Mouse (Mus musculus) cerebellum, adult 8-10 months (tissue): ENCODE data around the gene Trappc3.

Experiments used
- DNase-seq: peaks from one replicate; pipeline ENCODE4 v3.0.0; 2022

The Trappc3 gene

DNA sequence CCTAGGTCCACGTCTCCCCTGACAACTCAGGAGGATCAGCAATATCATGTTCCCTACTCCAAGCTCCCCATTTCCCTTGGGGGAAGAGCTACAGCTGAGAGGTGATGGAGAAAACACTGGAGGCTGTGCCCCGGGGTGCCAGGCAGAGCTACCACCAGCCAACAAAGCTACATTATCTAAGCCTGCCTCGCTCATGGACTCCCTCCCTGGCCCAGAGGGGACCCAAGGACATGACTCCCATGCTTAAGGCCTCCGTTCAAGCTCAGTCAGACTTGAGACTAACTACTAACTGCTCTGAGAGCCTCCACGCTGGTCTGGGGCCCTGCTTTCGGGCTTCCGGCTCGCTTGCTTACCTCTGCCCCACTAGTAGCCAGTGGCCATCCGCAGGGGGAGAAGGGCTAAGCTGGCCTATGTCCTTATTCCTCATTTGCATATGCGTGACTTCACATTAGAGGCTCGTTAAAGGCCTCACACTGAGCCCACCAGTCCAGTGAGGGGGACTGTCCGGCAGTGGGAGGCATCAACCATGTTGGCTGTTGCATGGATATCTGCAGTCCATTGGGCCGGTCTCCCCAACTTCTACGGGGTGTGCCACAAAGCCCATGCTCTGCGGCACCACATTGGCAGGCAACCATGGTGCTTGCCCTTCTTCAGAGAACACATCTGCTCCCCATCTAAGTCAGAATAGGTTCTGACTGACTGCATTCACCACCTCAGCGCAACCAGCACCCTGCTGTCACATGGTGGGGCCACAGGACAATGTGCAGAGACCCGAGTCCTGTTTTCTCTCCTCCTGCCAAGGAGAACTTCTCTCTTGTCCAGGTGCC, 9.5 kb upstream of the Trappc3 start:
- no peak for DNase-seq

DNA sequence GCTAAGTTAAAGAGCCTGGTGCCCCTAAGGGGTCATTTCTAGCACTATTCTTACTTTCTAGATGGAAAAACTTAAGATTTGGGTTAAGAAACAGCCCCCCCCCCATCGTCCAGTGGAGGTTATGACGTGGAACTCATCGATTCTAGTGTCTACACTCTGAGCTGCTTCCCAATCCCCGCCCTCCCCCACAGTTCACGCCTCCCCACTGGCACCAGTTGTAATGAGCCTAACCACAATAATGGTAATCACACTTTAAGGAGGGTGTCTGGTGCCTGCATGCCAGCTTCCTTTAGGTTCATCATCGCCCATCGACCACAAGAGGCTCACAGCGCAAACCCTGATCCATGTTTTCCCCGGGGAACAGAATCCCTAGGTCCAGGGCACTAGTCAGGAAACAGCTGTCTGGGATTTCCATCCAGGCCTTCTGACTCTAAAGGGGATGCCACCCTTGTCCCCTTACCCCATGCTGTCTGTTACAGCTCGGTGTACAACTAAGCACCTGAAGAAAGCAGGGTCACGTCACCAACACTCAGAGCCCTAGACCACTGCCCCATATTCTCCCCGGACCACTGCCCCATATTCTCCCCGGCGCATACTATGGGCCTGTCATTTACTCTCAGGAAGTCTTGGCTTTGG, 8.4 kb upstream of the Trappc3 start:
- no peak for DNase-seq

GRCm38 (mm10) chr4:126254315-126255112, 7.6 kb upstream of the Trappc3 start:
- DNase-seq = no peak

GRCm38 (mm10) chr4:126255113-126256001, 6.8 kb upstream of the Trappc3 start:
- DNase-seq = no peak

DNA sequence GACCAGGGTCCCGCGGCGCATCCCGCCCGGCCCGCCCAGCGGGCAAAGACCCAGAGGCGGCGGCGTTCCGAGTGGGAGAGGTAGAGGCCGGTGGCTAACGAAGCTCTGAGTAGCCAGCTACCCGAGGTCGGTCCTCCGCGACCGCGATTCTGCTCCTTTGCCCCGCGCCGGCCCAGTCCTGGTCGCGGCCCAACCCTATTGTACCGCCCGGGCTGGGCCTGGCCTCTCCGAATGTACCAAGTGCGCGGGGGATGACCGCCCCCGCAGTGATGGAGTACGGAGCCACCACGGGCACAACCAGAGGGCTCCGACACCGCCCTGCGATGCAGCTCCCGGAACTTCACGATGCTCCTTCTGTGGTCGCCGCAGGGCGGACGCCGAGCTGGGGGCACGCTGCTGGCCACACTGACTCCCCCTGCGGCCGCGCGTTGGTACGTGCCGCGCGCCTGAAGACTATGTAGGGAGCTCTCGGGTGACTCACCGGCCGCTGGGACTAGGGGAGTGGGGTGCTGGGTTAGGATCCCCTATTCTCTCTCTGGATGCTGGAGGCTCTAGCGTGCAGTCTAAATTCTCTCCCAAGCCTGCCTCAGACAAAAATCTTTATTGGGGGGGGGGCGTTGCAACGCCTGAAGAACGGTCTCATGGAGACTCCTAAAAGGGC, 5.9 kb upstream of the Trappc3 start, which contains the start of gene Map7d1:
Gene Map7d1, minus strand, starts transcription at position 213 of the 661 bp plus-strand sequence.
- peak; percentile 93 for DNase-seq

GRCm38 (mm10) chr4:126256967-126257881, 4.9 kb upstream of the Trappc3 start:
- peak; percentile 78 for DNase-seq

- no peak for DNase-seq
These were observed 3.1 kb upstream of the Trappc3 start for GRCm38 (mm10) chr4:126259063-126259462.

DNA sequence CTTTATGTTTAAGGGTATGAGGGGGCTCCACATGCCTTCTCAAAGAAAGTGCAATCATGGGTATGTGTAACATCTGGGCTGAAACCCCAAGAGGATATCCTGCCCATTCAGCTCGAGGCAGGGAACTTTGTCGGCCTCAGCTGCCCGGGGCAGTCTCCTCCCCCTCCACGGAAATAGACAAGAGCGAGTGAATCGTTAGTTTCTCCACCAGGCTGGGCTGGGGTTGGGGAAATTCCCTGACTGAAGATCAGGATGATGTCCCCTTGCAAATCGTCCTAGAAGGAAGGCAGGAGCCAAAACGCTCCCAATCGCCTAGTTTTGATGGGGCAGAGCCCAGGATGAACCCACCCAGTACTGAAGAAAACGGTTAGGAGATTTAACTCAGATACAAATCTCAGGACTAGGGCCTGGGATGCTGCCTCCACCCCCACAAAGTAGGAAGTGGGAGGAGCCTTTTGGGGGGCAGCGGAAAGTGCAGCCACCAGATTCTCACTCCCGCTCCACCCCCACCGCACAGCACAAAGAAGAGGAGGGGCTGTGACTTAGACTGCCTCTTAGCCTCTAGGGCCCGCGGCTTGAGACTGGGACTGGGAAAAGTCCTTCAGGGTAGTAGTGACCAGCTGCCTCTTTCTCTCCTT, 2.5 kb upstream of the Trappc3 start:
- DNase-seq = no peak

- no peak for DNase-seq
These were observed 1.5 kb upstream of the Trappc3 start for GRCm38 (mm10) chr4:126260520-126261201.

GRCm38 (mm10) chr4:126261266-126261665, 859 bp upstream of the Trappc3 start:
- no peak for DNase-seq

GRCm38 (mm10) chr4:126261675-126262074, 450 bp upstream of the Trappc3 start:
- no peak for DNase-seq

GRCm38 (mm10) chr4:126269292-126269691, 7.2 kb downstream of the Trappc3 start:
- no peak for DNase-seq

- DNase-seq = peak; percentile 91
These were observed 11.6 kb downstream of the Trappc3 start for GRCm38 (mm10) chr4:126273753-126274152.

DNA sequence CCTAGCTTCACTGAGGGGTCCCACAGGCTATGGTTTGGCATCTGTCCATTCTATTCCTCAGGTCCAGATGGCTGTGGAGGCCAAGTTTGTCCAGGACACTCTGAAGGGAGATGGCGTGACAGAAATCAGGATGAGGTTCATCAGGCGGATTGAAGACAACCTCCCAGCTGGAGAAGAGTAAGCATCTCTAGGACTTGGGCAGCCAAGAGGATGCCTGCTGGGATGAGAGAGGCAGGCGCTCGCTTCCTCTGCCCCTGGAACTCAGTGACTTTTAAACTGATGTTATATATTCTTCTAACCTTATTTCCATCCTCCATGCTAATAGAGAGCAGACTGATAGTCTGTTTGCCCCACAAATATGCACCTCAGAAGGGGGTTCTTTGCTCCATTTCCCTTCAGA, 13.0 kb downstream of the Trappc3 start:
- no peak for DNase-seq

DNA sequence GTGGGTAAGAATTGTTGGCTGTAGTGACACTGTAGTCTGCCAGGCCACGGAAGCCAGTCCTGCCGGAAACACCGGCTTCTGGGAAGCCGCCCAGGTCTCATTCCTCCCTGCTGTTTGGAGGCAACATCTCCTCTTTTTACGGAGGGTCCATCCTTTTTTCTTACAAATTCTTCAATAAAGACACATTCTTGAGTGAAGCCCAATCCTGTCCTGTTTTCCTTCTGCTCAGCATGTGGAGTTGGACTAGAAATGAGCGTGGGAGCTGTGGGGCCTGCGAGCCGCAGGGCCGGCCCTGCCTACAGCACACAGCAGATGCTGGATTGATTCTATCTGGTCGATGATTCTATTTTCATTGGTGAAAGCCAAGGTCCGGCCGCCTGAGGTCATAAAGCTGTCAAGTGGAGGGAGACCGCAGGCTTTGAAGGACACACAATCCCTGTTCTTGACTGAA, 13.6 kb downstream of the Trappc3 start:
- DNase-seq = peak; percentile 73

DNA sequence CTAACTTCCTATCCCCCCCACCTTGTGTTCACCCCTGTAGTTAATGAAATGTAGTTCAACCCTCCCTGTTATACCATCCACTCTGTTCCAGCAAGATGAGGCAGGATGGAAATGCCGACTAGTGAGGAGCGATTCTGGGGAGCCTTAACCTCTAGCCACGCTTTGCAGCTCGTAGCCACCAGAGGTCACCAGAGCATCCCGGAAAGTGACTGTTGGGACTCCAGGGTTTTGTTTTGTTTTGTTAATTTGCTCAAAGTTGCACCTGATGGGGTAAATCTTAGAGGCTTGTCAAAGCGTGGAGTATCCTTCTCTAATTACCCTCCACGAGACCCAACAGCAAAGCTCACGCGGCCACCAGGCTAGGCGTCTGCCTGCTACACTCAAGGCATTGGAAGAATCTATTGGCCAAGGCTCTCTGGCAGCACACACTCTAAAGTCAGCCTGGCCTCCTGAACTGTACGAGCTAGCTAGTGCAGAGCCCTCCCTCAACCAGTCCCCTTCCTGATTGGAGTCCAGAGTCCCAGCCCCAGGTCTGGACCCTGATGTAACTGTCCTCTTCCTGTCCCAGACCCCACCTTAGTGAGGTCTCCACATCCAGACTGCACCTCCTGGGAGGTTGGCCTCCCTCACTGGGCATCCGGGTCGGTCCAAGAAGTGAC, 15.9 kb downstream of the Trappc3 start:
- DNase-seq = peak; percentile 73

DNA sequence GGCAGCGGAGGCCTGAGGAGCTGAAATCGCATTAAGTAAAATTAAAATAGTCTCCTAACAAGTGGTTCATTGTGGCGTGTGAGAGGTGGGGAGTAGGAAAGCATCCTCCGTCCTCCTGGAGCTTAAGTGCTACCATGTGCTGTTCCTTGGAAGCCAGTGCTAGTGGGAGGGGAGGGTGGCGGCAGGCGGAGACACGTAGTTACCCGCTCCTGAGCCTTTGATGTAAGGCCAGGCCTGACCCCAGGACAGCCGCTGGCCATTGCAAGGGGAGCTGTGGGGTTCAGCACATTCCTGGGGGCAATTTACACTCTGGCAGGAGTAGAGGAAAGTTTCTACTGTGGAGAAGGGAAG, 16.4 kb downstream of the Trappc3 start:
- no peak for DNase-seq

GRCm38 (mm10) chr4:126278961-126279360, 16.8 kb downstream of the Trappc3 start:
- DNase-seq = no peak

DNA sequence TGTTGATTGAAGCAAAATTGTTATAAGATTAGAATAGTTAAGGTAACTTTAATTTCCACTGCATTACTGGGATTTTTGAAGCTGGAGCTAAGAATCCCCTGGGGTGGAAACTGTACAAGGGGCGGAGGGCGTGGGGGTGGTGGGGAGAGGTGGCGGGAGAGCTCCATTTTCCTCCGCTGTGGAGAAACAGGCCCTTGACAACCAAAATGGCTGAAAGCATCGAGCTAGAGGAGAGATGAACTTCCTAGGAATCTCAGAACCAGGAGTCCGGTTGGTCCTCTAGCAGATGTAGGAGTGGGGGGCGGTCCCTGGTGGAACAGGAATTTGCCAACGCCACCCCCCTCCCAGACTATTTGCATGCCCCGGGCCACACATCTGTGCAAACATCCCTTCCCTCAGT, 19.6 kb downstream of the Trappc3 start:
- DNase-seq = no peak
